Mouse (Mus musculus) hindbrain, embryonic 13.5 days (tissue): Measurements from ENCODE around the gene Clstn2. TPM values are rescaled to one million over a fixed set of nuclear protein-coding genes. Genes with fewer than 3 reads are reported as not detected.
A peak's percentile ranks its signal among the peaks of the same experiment; 100 is the strongest.

Experiments used
- ATAC-seq: fragments of 200-750 bp; cut with Nextera tagmentation; 2 replicates; pipeline ENCODE4 v1.8.0; 2017; ENCODE audit warnings: moderate TSS enrichment; ENCODE audit not compliant: low FRiP score
- H3K27ac ChIP-seq: fragments of 300-500 bp; sonication (generic); 2 replicates; pipeline ENCODE4 v1.5.1; 2015; ENCODE audit warnings: inconsistent platforms, mild to moderate bottlenecking, moderate library complexity
- H3K27me3 ChIP-seq: fragments of 300-500 bp; sonication (generic); 2 replicates; pipeline ENCODE4 v1.6.1; 2015; ENCODE audit warnings: mild to moderate bottlenecking, inconsistent platforms
- H3K36me3 ChIP-seq: fragments of 300-500 bp; sonication (generic); 2 replicates; pipeline ENCODE4 v1.6.1; 2015; ENCODE audit warnings: mild to moderate bottlenecking, inconsistent platforms
- H3K4me1 ChIP-seq: fragments of 300-500 bp; sonication (generic); replicated peaks from 2 replicates; pipeline ENCODE4 v1.6.1; 2015; ENCODE audit warnings: inconsistent platforms
- H3K4me2 ChIP-seq: fragments of 300-500 bp; sonication (generic); 2 replicates; pipeline ENCODE4 v1.6.1; 2015; ENCODE audit warnings: inconsistent platforms, mild to moderate bottlenecking, moderate library complexity
- H3K4me3 ChIP-seq: fragments of 300-500 bp; sonication (generic); 2 replicates; pipeline ENCODE4 v1.5.1; 2015; ENCODE audit warnings: mild to moderate bottlenecking, inconsistent platforms
- H3K9ac ChIP-seq: fragments of 300-500 bp; sonication (generic); 2 replicates; pipeline ENCODE4 v1.6.1; 2015; ENCODE audit warnings: mild to moderate bottlenecking, inconsistent platforms
- H3K9me3 ChIP-seq: fragments of 300-500 bp; sonication (generic); 2 replicates; pipeline ENCODE4 v1.6.1; 2016; ENCODE audit warnings: inconsistent platforms
- WGBS: fragments of 180-500 bp; shearing (Covaris S2); methylation state at CpG from one replicate; pipeline ENCODE4 v1.1.7; 2015; 5-methylcytosine and 5-hydroxymethylcytosine counted together
- polyA plus RNA-seq: library from polyadenylated mRNA; unstranded; fragments of >200 nt; fragmentation: Nextera tagmentation; extraction: Ambion mirVana; gene quantifications from 2 replicates; pipeline ENCODE4 v1.2.1, GENCODE M21; 2015

Clstn2 gene
- polyA plus RNA-seq, 1 experiment from 2014 or later: 11.9 TPM

DNA sequence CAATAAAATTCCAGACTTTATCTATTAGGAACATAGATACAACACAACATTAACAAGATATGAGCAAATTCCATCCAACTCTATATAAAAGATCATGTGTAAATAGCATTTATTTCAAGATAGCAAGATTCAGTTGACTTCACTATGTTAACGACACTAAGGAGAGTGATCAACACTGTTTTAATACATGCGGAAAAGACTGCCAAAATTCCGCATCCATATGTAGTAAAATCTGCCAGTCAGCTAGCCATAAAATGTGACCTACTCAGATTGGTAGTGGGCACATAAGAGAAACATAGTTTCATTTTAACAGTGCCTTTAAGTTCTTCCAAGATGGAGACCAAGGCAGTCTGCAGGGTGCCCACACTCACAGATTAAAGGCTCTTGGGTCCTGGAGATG lies 434.0 kb downstream of the Clstn2 start:
- Histone ChIP-seq H3K4me2 (no peak overlapping the region), H3K27ac (no peak overlapping the region), H3K4me1 (peaks cover 16% of the 10 kb centered on the region), H3K36me3 (no peaks in the 10 kb centered on the region), H3K9me3 (no peaks in the 10 kb centered on the region), H3K4me3 (no peak overlapping the region), H3K27me3 (no peaks in the 10 kb centered on the region), H3K9ac (no peak overlapping the region)
- WGBS: 96% methylated on average over 3 of the region's 3 CpGs
- ATAC-seq: no peak

GRCm38 (mm10) chr9:97590712-97591111 lies 442.3 kb downstream of the Clstn2 start:
- Histone ChIP-seq H3K27ac (no peak overlapping the region), H3K4me2 (no peak overlapping the region), H3K9me3 (no peaks in the 10 kb centered on the region), H3K27me3 (no peaks in the 10 kb centered on the region), H3K36me3 (no peaks in the 10 kb centered on the region), H3K4me1 (no peaks in the 10 kb centered on the region), H3K4me3 (no peak overlapping the region), H3K9ac (no peak overlapping the region)
- no peak for ATAC-seq
- 87% methylated on average over 4 of the region's 4 CpGs for WGBS

- no peak for ATAC-seq
- 73% methylated on average over 7 of the region's 7 CpGs for WGBS
Measured at GRCm38 (mm10) chr9:97570881-97571280, 462.1 kb downstream of the Clstn2 start.

DNA sequence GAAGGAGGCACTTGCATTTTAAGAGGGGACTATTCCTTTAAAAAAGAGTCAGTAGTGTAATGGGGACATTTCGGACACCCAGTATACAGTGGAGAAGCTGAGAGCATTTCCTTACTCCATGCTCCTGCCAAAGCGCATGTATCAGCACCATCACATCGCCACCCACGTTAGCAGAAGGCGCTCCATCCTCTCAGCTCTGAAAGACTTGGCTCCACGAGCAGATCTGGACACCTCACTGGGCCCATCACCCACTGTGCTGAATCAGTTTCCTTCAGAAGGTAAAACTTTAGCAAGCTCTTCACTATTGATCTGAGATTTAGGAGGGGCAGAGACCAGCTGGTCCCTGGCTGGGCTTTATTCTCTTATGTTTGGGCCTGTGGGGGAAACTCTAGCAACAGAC lies 469.9 kb downstream of the Clstn2 start:
- no peak overlapping the region for H3K4me2 ChIP-seq
- H3K4me3 ChIP-seq: no peak overlapping the region
- no peak for ATAC-seq
- H3K27ac ChIP-seq: no peak overlapping the region
- H3K4me1 ChIP-seq: 0 out of 2 replicates have a peak, but pooled peaks cover 10% of the 10 kb centered on the region
- H3K9me3 ChIP-seq: no peaks in the 10 kb centered on the region
- H3K9ac ChIP-seq: no peak overlapping the region
- H3K36me3 ChIP-seq: no peaks in the 10 kb centered on the region
- no peaks in the 10 kb centered on the region for H3K27me3 ChIP-seq
- WGBS: 92% methylated on average over 6 of the region's 6 CpGs

More at GRCm38 (mm10) chr9:97570881-97571280, 462.1 kb downstream of the Clstn2 start:
- Histone ChIP-seq H3K4me3 (no peak overlapping the region), H3K9me3 (no peaks in the 10 kb centered on the region), H3K4me2 (no peak overlapping the region), H3K36me3 (no peaks in the 10 kb centered on the region), H3K27ac (no peak overlapping the region), H3K27me3 (no peaks in the 10 kb centered on the region), H3K4me1 (0 out of 2 replicates have a peak, but pooled peaks cover 10% of the 10 kb centered on the region), H3K9ac (no peak overlapping the region)

- 85% methylated on average over 4 of the region's 4 CpGs for WGBS
- Histone ChIP-seq H3K4me2 (no peak overlapping the region), H3K9ac (no peak overlapping the region), H3K36me3 (no peaks in the 10 kb centered on the region), H3K4me1 (peaks cover 19% of the 10 kb centered on the region), H3K27ac (no peak overlapping the region), H3K4me3 (no peak overlapping the region), H3K27me3 (no peaks in the 10 kb centered on the region), H3K9me3 (no peaks in the 10 kb centered on the region)
- ATAC-seq: no peak
Measured at GRCm38 (mm10) chr9:97544359-97544758, 488.6 kb downstream of the Clstn2 start.

DNA sequence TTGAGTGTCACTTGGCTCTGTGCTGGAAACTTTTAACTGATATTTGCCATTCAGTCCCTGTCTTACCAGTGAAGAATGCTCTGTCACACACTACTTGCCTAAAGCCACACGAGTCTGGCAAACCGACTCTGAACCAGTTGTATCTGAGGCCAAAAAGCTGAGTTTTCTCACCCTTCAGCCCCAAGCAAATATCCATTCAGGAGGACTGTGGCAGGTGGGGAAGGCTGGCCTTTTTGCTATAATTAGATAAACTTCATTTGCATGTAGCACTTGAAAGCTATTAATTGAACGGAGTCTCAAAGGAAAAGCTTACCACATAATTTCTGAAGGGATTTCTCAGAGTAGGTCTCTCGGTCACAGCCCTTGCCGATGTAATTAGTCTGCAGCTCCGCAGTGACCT lies 491.6 kb downstream of the Clstn2 start:
- no peak for ATAC-seq
- WGBS: 48% methylated on average over 6 of the region's 6 CpGs

DNA sequence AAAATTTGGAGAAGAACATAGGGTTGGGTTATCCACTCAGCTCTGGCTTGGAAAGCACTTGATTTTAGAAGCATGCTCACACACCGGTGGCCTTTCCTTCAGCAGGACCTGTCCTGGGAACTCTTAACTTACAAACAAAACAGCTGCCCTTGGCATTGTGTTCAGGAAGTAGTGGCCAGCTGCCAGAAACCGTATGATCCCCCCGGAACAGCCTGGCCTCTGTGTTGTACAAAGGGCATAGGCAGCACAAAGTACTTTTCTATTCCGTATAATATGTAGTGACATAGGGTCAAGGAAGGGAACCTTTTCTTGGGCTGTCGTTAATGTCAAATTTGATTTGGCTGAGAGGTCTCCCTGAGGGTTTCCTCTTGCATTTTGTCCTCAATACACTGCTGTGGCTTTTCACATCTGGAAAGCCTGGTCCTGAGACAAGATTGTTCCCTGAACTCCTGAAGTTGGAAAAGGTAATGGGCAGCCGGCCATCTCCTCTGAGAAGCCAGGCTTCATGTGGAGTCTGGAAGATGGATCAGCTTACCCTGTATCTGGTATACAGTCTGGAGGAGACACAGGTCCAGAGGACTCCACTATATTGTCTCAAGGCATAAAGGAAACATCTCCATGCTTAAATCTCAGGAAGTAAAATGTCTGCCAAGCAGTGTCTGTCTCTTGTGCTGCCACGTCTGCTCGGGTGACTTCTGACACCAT lies 494.8 kb downstream of the Clstn2 start:
- Histone ChIP-seq H3K27me3 (no peaks in the 10 kb centered on the region), H3K4me2 (no peak overlapping the region), H3K4me3 (no peak overlapping the region), H3K9ac (no peak overlapping the region), H3K27ac (no peak overlapping the region), H3K9me3 (no peaks in the 10 kb centered on the region), H3K4me1 (peaks cover 24% of the 10 kb centered on the region), H3K36me3 (no peaks in the 10 kb centered on the region)
- 56% methylated on average over 8 of the region's 8 CpGs for WGBS
- ATAC-seq: no peak

More for the DNA sequence above, 491.6 kb downstream of the Clstn2 start:
- Histone ChIP-seq H3K27me3 (no peaks in the 10 kb centered on the region), H3K36me3 (no peaks in the 10 kb centered on the region), H3K9ac (no peak overlapping the region), H3K9me3 (no peaks in the 10 kb centered on the region), H3K4me3 (no peak overlapping the region), H3K4me2 (no peak overlapping the region), H3K27ac (peak overlapping the region; percentile 55; the same call in 1 of the 2 replicates), H3K4me1 (peaks cover 24% of the 10 kb centered on the region)

DNA sequence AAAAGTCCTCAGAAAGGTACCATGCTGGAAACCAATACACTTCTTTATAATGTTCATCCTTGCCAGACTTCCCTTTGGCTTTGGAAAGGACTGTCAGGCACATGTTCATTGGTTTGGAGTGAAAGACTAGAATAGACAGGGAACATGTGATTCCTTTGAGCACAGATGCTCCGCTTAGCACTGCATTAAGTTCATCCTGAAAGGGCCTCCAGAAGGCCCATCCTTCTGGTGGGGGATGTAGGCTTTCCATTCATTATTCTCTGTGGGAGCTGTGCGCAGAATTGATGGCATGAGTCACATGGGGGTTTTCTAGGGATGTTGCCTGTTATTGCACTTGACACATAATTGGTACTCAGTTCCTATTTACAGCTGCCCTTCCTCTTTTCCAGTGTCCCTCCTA lies 498.8 kb downstream of the Clstn2 start:
- no peak for ATAC-seq
- H3K9ac ChIP-seq: no peak overlapping the region
- no peak overlapping the region for H3K4me3 ChIP-seq
- WGBS: 88% methylated on average over 2 of the region's 2 CpGs
- H3K27ac ChIP-seq: no peak overlapping the region
- no peak overlapping the region for H3K4me2 ChIP-seq
- no peaks in the 10 kb centered on the region for H3K27me3 ChIP-seq
- no peaks in the 10 kb centered on the region for H3K36me3 ChIP-seq
- H3K4me1 ChIP-seq: peaks cover 5% of the 10 kb centered on the region; the same call in 1 of the 2 replicates
- no peaks in the 10 kb centered on the region for H3K9me3 ChIP-seq

- WGBS: 82% methylated on average over 3 of the region's 3 CpGs
Measured at GRCm38 (mm10) chr9:97533306-97533705, 499.7 kb downstream of the Clstn2 start.

DNA sequence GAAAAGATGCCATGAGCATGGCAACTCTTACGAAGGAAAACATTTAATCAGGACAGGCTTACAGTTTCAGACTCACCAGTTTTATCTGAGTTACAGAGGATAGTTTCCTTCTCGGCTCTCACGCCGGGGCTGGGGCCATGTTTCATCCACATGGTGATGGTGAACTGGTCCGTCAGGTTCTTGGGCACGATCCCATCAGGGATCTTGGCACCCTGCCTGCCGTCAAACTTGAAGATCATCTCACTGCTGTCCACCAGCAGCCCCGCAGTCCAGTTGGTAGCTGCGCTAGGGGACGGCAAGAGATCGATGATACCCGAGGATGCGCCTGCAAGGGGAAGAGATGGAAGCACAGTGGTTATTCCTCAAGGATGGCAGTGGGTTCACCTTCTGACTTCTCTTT lies 500.4 kb downstream of the Clstn2 start:
- no peak overlapping the region for H3K4me2 ChIP-seq
- H3K4me1 ChIP-seq: no peaks in the 10 kb centered on the region
- no peak overlapping the region for H3K27ac ChIP-seq
- H3K9ac ChIP-seq: no peak overlapping the region
- no peaks in the 10 kb centered on the region for H3K9me3 ChIP-seq
- ATAC-seq: no peak
- WGBS: 91% methylated on average over 13 of the region's 13 CpGs
- no peaks in the 10 kb centered on the region for H3K36me3 ChIP-seq
- H3K27me3 ChIP-seq: no peaks in the 10 kb centered on the region
- no peak overlapping the region for H3K4me3 ChIP-seq

More at GRCm38 (mm10) chr9:97533306-97533705, 499.7 kb downstream of the Clstn2 start:
- H3K4me3 ChIP-seq: no peak overlapping the region
- H3K27me3 ChIP-seq: no peaks in the 10 kb centered on the region
- no peak overlapping the region for H3K4me2 ChIP-seq
- no peak overlapping the region for H3K27ac ChIP-seq
- no peaks in the 10 kb centered on the region for H3K9me3 ChIP-seq
- no peak overlapping the region for H3K9ac ChIP-seq
- H3K4me1 ChIP-seq: peaks cover 4% of the 10 kb centered on the region; the same call in 1 of the 2 replicates
- no peaks in the 10 kb centered on the region for H3K36me3 ChIP-seq
- no peak for ATAC-seq

DNA sequence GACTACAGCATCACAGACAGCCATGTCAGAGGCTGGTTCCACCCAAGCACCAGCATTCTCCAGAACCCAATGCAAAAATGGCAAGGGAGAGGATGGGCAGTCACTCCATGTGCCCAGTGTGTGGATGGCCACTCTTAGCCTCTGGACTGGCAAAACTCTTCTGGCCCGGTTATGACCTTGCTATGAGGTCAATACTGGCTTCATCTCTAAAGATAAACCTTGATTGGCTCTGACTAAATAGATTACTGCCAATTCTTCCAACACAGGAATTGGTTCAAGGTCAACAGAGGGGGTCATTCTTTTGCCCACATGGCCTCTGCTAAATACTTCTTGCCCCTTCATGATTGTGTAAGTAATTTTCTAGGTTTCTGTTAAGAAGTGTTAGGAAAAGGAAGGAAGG lies 505.1 kb downstream of the Clstn2 start:
- H3K4me2 ChIP-seq: no peak overlapping the region
- H3K27ac ChIP-seq: no peak overlapping the region
- no peaks in the 10 kb centered on the region for H3K36me3 ChIP-seq
- H3K27me3 ChIP-seq: no peaks in the 10 kb centered on the region
- H3K4me1 ChIP-seq: no peaks in the 10 kb centered on the region; the same call in 1 of the 2 replicates
- ATAC-seq: no peak
- H3K9me3 ChIP-seq: no peaks in the 10 kb centered on the region
- no peak overlapping the region for H3K4me3 ChIP-seq
- no peak overlapping the region for H3K9ac ChIP-seq
- 89% methylated on average over 1 of the region's 1 CpGs for WGBS

- no peak overlapping the region for H3K4me3 ChIP-seq
- ATAC-seq: no peak
- no peaks in the 10 kb centered on the region for H3K36me3 ChIP-seq
- H3K4me1 ChIP-seq: no peaks in the 10 kb centered on the region; the same call in 1 of the 2 replicates
- no peak overlapping the region for H3K9ac ChIP-seq
- H3K27me3 ChIP-seq: no peaks in the 10 kb centered on the region
- H3K4me2 ChIP-seq: no peak overlapping the region
- H3K27ac ChIP-seq: no peak overlapping the region
- no peaks in the 10 kb centered on the region for H3K9me3 ChIP-seq
- WGBS: 91% methylated on average over 1 of the region's 1 CpGs
Measured at GRCm38 (mm10) chr9:97527276-97527675, 505.7 kb downstream of the Clstn2 start.

GRCm38 (mm10) chr9:97525563-97525962 lies 507.4 kb downstream of the Clstn2 start:
- no peaks in the 10 kb centered on the region for H3K36me3 ChIP-seq
- no peaks in the 10 kb centered on the region for H3K27me3 ChIP-seq
- H3K9ac ChIP-seq: no peak overlapping the region
- H3K4me3 ChIP-seq: no peak overlapping the region
- no peak for ATAC-seq
- no peak overlapping the region for H3K27ac ChIP-seq
- H3K4me2 ChIP-seq: no peak overlapping the region
- H3K4me1 ChIP-seq: no peaks in the 10 kb centered on the region; the same call in 1 of the 2 replicates
- no peaks in the 10 kb centered on the region for H3K9me3 ChIP-seq
- WGBS: 87% methylated on average over 3 of the region's 3 CpGs
